Mouse (Mus musculus): ENCODE results near the gene Lamc1.

GRCm38 (mm10) chr1:153320554-153321147, 11.9 kb downstream of the Lamc1 start:
- no peak for TF ChIP-seq POLR2A (IDR thresholded peaks at IDR 0.05; ENCODE audit: borderline replicate concordance, extremely low read depth, low read depth, low read length)
- TF ChIP-seq CTCF (IDR thresholded peaks at IDR 0.05; ENCODE audit: insufficient read depth, low read length) = no peak
